Mouse (Mus musculus) kidney, adult 2 months (tissue): ENCODE measurements around the gene Nectin2. TPM values are rescaled to one million over a fixed set of nuclear protein-coding genes. Genes with fewer than 3 reads are reported as not detected.

ENCODE experiments used
- DNase-seq: peaks from one replicate; pipeline ENCODE4 v3.0.0; 2021
- H3K27ac ChIP-seq: fragments of 200-500 bp; 2 replicates; pipeline ENCODE4 v1.5.1; 2012; ENCODE audit warnings: low read depth, low read length, control low read depth, inconsistent platforms; ENCODE audit not compliant: insufficient read depth
- H3K27me3 ChIP-seq: fragments of 200-500 bp; replicated peaks from 2 replicates; pipeline ENCODE4 v1.6.1; 2012; ENCODE audit warnings: mild to moderate bottlenecking, moderate library complexity, low read length, inconsistent platforms; ENCODE audit not compliant: control insufficient read depth, insufficient read depth
- H3K36me3 ChIP-seq: fragments of 200-500 bp; 2 replicates; pipeline ENCODE4 v1.6.1; 2012; ENCODE audit warnings: mild to moderate bottlenecking, moderate library complexity, low read length, inconsistent platforms; ENCODE audit not compliant: control insufficient read depth, insufficient read depth
- H3K4me1 ChIP-seq: fragments of 200-500 bp; 2 replicates; pipeline ENCODE4 v1.6.1; 2011; ENCODE audit warnings: low read length; ENCODE audit not compliant: control insufficient read depth, insufficient read depth
- H3K4me3 ChIP-seq: fragments of 200-500 bp; 2 replicates; pipeline ENCODE4 v1.5.1; 2011; ENCODE audit warnings: mild to moderate bottlenecking, low read depth, low read length, control low read depth; ENCODE audit not compliant: insufficient read depth
- CTCF ChIP-seq: fragments of 200-500 bp; conservative IDR thresholded peaks from 2 replicates; pipeline ENCODE4 v1.5.1; 2011; ENCODE audit warnings: low read depth, mild to moderate bottlenecking, control low read depth, low read length, moderate library complexity, mixed read lengths; ENCODE audit not compliant: insufficient read depth, insufficient read length
- POLR2A ChIP-seq: fragments of 200-500 bp; IDR thresholded peaks from one replicate; pipeline ENCODE4 v1.6.1; 2011; ENCODE audit warnings: low read depth, low read length, control low read depth
- WGBS: fragments of 180-500 bp; shearing (Covaris S2); methylation state at CpG from one replicate; pipeline ENCODE4 v1.1.7; 2018; 5-methylcytosine and 5-hydroxymethylcytosine counted together
- polyA plus RNA-seq: library from polyadenylated mRNA; depleted of rRNA; stranded (reverse); fragments of >200 nt; gene quantifications from 2 replicates; pipeline ENCODE4 v1.2.3, GENCODE M21; 2012

The Nectin2 gene
- polyA plus RNA-seq, 1 experiment: 44.5 TPM

- Histone ChIP-seq H3K4me1 (no peaks in the 10 kb centered on the region), H3K36me3 (no peaks in the 10 kb centered on the region), H3K4me3 (no peak overlapping the region), H3K27me3 (no peaks in the 10 kb centered on the region), H3K27ac (peak overlapping the region; percentile 40; the same call in 1 of the 2 replicates)
- peak; percentile 68 for DNase-seq
- 72% methylated on average over 12 of the region's 12 CpGs for WGBS
- TF ChIP-seq POLR2A (no peak), CTCF (no peak)
Observed at GRCm38 (mm10) chr7:19724167-19724566, 26.1 kb downstream of the Nectin2 start.

GRCm38 (mm10) chr7:19722754-19723195 is 27.5 kb downstream of the Nectin2 start:
- DNase-seq: peak; percentile 87
- Histone ChIP-seq H3K4me1 (no peaks in the 10 kb centered on the region), H3K36me3 (no peaks in the 10 kb centered on the region), H3K4me3 (no peak overlapping the region), H3K27ac (peak overlapping the region; percentile 29), H3K27me3 (no peaks in the 10 kb centered on the region)
- 67% methylated on average over 6 of the region's 6 CpGs for WGBS
- TF ChIP-seq POLR2A (no peak), CTCF (no peak)

- WGBS: 94% methylated on average over 4 of the region's 4 CpGs
- Histone ChIP-seq H3K4me3 (no peak overlapping the region), H3K4me1 (no peaks in the 10 kb centered on the region; the same call in 1 of the 2 replicates), H3K27ac (no peak overlapping the region), H3K27me3 (no peaks in the 10 kb centered on the region), H3K36me3 (no peaks in the 10 kb centered on the region)
- TF ChIP-seq POLR2A: no peak
- TF ChIP-seq CTCF: no peak
- DNase-seq: no peak
Observed at GRCm38 (mm10) chr7:19719200-19719599, 31.1 kb downstream of the Nectin2 start.

GRCm38 (mm10) chr7:19718297-19718952 is 31.9 kb downstream of the Nectin2 start:
- H3K36me3 ChIP-seq: no peaks in the 10 kb centered on the region

GRCm38 (mm10) chr7:19717346-19717745 is 32.9 kb downstream of the Nectin2 start:
- Histone ChIP-seq H3K4me3 (no peak overlapping the region), H3K27me3 (no peaks in the 10 kb centered on the region), H3K27ac (no peak overlapping the region), H3K36me3 (no peaks in the 10 kb centered on the region), H3K4me1 (no peaks in the 10 kb centered on the region; the same call in 1 of the 2 replicates)
- DNase-seq: no peak
- no peak for TF ChIP-seq CTCF
- TF ChIP-seq POLR2A: no peak
- WGBS: 85% methylated on average over 4 of the region's 4 CpGs

More at GRCm38 (mm10) chr7:19718297-19718952, 31.9 kb downstream of the Nectin2 start:
- DNase-seq: no peak
- H3K27ac ChIP-seq: no peak overlapping the region
- no peaks in the 10 kb centered on the region; the same call in 1 of the 2 replicates for H3K4me1 ChIP-seq
- TF ChIP-seq POLR2A (no peak), CTCF (no peak)
- 75% methylated on average over 5 of the region's 5 CpGs for WGBS
- H3K27me3 ChIP-seq: no peaks in the 10 kb centered on the region
- H3K4me3 ChIP-seq: no peak overlapping the region

GRCm38 (mm10) chr7:19716822-19717221 is 33.5 kb downstream of the Nectin2 start:
- H3K27ac ChIP-seq: no peak overlapping the region

GRCm38 (mm10) chr7:19716055-19716682 is 34.1 kb downstream of the Nectin2 start:
- Histone ChIP-seq H3K4me3 (peak overlapping the region; percentile 46), H3K27me3 (no peaks in the 10 kb centered on the region), H3K36me3 (no peaks in the 10 kb centered on the region), H3K4me1 (no peaks in the 10 kb centered on the region; the same call in 1 of the 2 replicates), H3K27ac (peak overlapping the region; percentile 79)
- 5% methylated on average over 18 of the region's 18 CpGs for WGBS
- TF ChIP-seq POLR2A (no peak), CTCF (no peak)
- no peak for DNase-seq

More at GRCm38 (mm10) chr7:19716822-19717221, 33.5 kb downstream of the Nectin2 start:
- Histone ChIP-seq H3K27me3 (no peaks in the 10 kb centered on the region), H3K4me3 (no peak overlapping the region), H3K36me3 (no peaks in the 10 kb centered on the region), H3K4me1 (no peaks in the 10 kb centered on the region; the same call in 1 of the 2 replicates)
- 85% methylated on average over 2 of the region's 2 CpGs for WGBS
- TF ChIP-seq POLR2A (no peak), CTCF (no peak)
- DNase-seq: no peak
